Mouse (Mus musculus): ENCODE data around the gene Nudt2. TPM values are rescaled to one million over a fixed set of nuclear protein-coding genes. Genes with fewer than 3 reads are reported as not detected.
A peak's percentile ranks its signal among the peaks of the same experiment; 100 is the strongest.

Gene Nudt2
- total RNA-seq, 2 experiments from 2014 or later: 22.9 to 37.8 TPM

DNA sequence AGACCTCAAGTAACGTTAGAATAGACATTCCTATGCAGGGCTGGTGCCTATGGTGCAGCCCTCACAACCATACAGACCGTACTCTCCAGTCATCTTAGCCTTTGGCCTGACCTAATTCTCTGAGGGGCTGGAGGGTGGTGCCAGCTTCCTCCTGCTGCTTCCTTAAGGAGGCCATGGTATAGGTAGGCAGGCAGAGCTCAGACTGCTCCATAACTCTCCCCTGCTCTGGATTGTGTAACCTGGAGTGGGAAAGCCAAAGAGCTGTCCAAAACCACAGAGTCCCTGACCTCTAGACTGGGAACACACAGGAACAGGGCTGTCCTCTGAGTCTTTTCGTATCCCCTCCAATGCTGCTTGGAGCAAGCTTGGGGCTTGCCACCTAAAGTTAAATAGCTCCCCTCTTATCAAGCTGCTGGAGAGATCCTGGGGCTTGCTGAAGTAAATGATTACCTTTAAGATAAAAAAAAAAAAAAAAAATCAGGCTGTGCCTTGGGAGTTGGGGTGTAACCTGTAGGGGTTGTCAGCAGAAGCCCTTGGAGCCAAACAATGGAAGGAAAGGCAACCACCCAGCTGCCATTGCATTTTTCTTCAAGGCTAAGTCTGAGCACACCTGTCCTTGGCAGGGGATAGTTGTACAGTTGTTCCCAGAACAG is 28.6 kb downstream of the Nudt2 start:
- peak; percentile 49 to 50 for DNase-seq

DNA sequence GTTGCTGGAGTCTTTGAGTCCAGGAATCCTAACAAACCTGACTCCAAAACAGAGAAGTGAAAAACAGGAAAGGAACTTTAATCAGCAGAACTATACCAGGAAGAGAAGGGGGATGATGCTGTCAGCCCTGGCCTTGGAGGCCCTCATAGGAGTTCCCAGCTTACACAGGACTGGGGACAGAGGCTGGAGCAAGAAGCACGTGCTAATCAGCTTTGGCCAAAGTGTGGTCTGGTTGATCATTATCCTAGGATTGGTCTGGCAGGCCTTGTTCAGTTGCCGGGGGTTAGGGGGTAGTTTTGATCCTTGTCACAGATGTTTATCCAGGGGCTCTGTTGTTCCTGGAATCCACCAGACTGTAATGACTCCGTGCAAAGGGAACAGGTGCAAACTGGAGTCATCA is 29.4 kb downstream of the Nudt2 start:
- DNase-seq: no peak

DNA sequence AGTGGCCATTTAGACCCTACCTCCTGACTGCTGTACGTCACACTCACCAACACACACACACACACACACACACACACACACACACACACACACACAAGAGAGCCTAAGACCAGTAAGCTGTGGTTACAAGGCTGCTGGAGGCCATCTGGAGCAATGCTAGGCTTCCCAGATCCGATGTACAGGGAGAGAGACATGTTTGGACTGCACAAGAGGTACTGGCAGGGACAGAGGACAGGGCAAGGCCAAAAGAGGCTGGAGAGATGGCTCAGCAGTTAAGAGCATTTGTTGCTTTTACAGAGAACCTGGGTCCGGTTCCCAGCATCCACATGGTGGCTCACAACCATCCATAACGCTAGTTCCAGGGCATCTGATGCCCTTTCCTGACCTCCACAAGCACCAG is 30.1 kb downstream of the Nudt2 start:
- DNase-seq: no peak

DNA sequence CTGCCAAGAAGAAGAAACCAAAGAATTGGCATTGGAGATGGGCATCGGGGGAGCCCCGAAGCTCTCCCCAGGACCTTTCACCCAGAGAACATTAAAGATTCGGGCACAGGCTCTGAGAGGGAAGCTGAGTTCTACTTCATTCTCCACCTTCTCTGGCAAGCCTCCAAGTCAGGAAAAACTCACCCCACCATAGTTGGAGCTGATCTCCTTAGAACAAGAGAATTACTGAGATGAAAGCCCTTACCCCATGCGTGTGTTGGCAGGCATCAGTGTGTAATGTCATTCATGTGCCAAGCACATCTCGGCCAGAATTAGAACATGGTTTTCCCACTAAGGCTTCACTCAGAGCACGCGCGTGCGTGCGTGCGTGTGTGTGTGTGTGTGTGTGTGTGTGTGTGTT is 30.9 kb downstream of the Nudt2 start:
- peak in 1 of 2 experiments; percentile 17 for DNase-seq

DNA sequence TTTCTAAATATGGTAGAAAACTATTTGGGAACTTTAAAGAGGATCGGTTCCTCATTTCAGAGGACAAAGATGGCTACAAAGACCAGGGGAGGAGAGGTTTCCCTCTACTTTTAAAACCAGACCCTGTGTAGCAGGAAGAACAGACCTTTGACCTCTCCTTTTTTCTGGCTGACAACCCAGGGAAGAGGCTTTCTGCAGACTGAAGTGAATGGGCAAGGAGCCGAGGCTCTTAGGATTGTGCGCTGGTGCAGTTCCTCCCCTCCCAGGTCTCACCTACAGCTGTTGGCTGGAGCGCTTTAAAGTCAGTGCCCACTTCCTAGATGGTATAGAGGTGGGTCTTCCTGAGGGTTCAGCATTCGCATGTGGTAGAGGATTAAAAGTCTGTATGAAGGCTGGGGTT is 32.1 kb downstream of the Nudt2 start:
- no peak for DNase-seq

DNA sequence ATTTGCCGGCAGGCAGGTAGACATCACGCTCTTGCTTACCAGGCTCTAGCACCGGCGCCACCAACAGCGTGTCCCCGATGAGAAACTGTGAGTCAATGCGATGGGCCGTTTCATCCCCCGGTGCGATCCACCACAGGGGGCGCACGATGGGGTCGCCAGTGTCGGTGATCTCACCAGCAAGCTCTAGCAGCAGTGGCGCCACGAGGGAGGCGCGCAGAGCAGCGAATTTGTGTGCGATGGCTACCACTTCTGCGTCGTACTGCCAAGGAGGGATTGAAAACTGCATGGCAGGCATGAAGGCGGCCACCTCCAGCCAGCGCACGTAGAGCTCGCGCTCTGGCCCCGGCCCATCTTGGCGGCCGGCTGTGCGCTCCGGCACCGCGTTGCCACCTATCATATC is 32.6 kb downstream of the Nudt2 start:
- no peak for DNase-seq

DNA sequence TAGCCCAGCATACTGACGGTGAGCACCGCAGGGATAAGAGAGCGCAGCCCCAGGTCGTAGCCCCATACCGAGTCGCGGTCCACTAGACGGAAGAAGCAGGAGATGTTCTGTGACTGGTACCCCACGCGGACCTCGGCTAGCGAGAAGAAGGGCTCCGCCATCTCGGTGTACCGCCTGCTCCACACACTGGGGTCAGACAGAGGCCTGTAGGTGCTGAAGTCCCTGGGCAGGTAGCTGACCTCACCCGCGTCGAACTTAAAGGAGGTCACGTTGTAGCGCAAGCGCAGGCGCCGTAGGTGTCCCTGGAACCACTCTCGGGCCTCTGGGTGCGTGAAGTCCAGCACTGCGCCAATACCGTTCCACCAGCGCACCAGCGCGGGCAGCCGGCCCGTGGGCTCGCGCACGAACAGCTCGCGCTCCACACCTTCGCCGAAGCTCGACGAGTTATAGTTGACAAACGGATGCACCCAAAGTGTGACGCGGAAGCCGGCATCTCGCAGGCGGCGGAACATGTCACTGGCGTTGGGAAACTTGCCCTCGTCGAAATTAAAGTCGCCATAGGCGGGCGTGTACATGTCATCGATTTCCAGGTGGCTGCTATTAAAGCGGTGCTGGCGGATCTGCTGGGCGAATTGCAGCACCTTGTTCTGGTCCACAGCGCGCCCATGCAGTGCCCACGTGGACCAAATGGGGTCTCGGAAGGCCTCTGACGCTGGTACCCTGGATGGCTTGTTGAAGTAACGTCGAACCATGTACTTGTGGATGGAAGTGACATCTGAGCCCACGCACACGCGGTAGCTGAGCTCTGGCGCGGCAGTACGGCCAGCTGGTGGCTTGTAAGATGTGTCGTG is 33.3 kb downstream of the Nudt2 start:
- DNase-seq: no peak

DNA sequence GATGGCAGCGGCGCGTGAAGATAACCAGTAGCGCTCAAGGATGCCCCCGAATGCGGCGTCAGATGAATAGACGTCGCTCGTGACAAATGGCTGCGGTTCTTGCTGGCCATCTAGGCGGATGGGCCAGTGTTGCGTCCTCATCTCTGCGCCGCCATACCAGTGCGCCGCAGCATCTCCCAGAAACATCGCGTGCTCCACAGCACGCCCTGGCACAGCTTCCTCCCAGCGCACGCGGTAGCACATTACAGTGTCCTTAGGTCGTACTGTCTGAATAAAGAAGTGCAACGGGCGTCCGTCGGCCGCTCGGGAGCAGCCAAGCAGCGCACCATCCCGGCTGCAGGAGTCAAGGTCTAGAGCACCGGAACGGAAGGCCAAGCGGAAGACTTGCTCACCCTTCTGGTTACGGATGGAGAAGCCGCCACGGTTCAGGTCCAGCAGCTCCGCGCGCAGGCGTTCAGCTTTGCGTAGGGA is 34.0 kb downstream of the Nudt2 start:
- DNase-seq: peak; percentile 36 to 38

DNA sequence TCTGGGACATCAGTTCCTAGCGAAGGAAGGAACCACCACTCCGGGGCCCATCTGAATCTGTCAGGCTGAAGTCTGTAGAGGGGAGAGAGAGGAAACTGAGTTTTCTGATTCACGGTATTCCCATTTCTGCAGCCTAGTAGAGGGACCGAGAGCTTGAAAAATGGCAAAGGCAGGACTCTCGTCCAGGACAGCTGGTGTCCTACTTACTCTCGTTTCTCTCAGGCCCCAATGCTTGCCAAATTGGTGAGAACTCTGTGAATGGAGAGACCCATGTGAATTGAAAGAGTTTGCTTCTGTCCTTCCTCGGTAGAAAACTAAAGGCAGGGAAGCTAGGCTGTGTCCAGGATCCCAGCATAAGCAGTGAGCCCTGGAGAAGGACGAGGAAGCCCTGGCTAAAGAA is 34.7 kb downstream of the Nudt2 start:
- no peak for DNase-seq

DNA sequence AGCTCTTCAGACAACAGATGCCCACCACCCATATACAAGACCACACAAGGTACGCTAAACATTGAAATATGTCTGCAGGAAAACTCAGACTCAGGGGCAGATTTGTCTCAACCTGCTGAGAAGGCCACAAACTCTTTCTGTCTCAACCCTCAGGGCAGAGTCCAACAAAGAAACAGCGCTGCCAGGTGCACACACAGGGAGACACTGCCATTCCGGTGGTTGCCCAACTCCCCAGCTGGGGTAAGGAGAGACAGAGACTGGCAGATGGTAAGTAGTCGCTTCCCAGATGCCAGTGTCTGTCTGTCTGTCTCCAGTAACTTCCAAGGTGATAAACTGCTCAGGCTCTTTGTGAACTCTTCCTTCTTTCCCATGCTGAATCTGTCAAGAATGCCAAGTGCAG is 35.8 kb downstream of the Nudt2 start:
- no peak for DNase-seq

DNA sequence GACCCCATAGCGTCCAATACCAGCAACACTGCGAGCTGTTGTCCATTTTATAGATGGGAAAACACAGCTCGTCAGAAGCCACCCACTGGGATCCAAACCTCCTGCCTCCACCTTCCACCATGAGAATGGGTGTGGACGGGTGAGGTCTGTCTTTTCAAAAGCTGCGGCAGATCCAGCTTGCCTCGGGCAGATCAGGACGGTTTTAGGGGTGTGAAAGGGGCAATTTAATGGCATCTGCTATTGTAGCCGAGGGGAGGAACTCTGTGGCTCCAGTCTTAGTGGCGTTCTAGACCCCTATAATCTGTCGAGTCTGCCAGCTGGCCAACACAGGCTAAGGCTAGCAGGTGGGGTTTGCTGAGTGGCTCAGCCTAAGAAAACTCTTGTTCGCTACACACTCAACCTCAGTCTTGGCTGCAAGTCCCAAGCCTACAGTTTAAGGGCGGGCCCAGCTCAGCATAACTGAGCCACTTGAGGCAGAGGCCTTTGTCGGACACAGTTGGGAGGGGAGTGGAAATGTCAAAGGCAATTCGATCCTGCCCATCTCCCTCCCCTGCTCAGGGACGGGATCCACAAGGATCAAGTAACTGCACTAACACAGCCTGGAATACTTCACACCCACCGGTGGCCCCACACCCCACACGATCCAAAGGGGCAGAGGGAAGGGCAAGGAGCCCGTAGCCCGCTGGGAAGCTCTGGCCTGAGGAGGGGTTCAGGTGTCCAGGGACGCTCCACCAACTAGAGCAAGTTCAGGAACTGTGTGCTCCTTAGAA is 37.4 kb downstream of the Nudt2 start:
- DNase-seq: peak in 1 of 2 experiments; percentile 31

DNA sequence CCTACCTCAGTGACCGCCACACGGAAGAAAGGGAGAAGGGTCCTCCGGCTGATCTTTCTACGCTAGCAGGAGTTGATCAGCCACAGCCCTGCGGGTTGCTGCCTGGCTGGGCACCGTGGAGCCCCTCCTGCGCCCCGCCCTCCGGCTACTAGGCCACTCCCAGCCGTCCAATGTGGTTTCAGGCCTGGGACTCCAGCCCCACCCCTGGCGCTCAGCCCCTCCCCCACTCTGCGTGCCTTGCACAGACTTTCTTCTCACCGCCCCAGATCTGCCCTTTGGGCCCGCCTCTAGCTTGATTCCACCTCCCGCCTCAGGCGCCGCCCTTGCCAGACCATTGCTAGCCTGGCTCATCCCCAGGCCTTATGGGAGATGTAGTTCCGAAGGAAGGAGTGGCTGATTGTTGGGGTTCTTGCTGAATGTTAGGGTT is 38.0 kb downstream of the Nudt2 start, which contains the start of gene AI464131:
Gene AI464131 (minus strand): TSS at position 91 of the 427 bp plus-strand sequence.
- DNase-seq: peak; percentile 100

DNA sequence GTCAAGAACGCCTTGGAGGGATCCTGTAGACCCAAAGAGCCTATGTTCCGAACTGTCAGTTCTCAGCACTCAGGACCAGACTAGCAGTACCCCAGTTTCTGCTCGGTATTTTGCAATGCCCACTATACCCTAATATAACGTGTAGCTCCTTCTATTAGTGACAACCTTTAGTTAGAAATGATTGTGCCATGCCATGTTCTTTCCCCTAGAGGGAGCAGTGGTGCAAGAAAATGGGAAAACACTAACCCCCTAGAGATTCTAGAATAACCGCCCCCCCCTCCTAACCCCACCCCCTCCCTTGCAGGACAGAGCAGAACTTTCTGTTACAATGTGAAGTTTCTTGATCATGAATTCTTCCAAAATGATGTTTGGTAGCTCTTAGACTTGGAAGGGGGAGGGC is 39.4 kb downstream of the Nudt2 start:
- DNase-seq: no peak

DNA sequence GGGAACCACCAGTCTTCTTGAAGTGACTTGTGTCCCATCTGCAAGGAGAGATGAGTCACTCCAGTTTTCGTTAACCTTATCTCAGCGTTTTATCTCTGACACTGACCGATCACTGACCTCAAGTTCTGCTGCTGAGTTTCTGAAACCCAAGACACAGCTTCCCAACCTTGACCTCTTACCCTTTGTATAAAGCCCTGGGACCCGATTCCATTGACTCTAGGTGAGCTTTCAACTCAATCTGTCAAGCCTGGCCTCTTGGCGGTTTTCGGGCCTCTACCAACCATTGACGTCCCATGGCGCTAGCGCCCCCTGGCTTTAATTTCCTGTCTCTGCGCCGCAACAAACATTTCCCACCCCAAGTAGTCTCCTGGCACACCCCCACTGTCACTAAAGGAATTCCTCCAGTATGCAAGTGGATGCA is 40.2 kb downstream of the Nudt2 start:
- DNase-seq: peak; percentile 41 to 53

DNA sequence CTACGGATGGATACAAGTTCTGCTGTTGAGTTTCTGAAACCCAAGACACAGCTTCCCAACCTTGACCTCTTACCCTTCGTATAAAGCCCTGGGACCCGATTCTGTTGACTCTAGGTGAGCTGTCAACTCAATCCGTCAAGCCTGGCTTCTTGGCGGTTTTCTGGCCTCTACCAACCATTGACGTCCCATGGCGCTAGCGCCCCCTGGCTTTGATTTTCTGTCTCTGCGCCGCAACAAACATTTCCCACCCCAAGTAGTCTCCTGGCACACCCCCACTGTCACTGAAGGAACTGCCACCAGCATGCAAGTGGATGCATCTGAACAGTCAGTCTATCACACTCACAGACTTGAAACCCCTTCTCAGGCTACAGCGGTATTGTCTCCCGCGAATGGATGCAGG is 41.2 kb downstream of the Nudt2 start:
- peak; percentile 72 to 78 for DNase-seq

DNA sequence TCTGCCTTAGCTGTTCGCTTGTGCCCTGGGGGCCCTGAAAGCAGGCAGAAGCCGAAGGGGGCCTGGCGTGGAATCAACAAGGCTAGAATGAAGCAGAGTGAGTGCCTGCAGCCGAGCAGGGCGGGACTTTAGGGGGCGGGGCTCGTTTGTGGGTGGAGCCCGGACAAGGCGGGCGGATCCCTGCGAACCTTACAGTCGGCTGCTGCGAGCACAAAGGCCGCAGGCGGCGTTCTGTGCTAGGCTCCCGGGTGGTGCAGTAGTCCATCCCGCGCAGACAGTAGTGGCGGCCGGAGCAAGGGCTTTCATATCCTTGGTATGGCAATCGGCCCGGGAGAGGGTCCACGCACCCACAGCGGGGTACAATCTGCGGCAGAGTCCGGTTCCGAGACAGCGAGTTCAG is 42.0 kb downstream of the Nudt2 start:
- peak; percentile 94 to 95 for DNase-seq

DNA sequence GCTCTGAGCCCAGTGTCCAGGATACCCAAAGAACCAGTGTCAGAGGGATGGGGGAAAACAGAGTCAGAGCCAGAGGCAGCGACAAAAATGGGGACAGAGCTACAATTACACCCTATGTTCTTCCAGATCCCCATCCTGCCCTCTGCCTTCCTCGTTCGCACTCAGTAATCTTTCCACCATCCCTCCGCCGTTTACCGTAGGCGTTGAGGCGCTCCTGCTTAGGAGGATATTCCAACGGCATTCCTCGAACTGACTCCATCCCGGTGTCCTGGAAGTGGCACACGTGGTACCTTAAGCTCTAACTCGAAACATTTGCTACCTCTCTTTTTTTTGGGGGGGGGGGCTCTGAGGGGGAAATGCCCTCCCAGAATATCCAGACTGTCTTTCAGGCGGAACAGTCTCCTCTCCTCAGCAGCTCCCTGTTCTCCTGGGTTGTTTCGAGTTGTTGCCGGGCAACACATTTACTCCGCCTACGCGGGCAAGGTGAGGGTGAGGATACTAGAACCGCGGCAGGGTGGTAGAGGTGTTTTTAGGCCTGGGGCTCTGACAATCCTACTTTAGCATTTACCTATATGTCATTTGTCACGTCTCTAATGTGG is 42.5 kb downstream of the Nudt2 start:
- no peak for DNase-seq

DNA sequence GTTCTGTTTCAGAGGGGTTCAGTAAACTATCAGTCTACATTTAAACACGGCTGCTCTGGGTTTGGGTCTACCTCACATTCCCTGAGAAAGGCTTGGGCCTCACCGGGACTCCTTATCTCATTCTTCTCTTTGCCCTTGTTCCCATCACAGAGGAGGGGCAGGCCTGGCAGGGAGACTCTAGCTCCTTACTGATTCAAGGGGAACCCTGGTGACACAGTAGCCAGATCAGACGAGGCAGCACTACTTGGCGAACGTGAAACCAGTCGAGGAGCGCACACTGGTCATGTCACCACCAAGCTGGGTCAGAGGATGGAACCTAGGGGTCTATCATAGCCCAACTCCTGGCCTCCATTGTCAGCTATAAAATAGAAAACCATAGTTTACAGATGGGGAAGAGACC is 43.0 kb downstream of the Nudt2 start:
- DNase-seq: no peak

DNA sequence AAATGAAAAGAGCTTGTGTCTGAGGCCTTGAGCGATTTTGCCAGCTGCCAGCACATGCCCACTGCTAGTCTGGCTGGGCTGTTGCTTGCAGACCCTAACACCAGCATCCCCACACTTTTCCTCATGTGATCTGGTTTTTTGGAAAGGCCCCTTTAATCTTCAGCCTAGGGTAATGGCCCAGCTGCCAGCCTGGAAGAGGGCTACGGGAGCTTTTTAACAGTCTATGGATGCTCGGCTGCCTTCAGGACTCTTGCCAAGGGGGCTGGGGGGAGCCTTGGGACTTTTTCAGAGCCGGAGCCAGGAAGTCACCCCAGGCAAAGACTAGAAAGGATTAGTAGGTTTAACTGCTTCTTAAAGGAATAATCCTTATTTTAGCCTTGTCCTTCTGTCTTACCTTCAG is 48.4 kb downstream of the Nudt2 start:
- no peak for DNase-seq

DNA sequence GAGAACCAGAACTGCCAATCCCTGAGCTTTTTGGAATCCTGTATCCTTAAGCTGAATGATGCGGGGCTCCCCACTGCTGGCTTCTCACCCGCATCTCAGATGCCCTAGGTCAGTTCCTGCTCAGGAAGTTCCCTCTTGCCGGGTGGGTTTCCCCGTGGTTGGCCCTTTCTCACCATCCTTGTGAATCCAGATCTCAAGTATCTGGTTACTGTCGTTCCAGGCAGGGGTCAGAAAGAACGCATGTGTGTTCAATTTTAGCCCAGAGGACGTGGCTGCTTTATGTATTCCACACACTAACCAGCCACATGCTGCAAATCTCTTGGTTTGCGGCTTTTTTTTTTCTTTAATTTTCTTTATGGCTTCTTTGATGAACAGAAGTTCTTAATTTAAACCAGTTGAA is 48.8 kb downstream of the Nudt2 start:
- DNase-seq: no peak

DNA sequence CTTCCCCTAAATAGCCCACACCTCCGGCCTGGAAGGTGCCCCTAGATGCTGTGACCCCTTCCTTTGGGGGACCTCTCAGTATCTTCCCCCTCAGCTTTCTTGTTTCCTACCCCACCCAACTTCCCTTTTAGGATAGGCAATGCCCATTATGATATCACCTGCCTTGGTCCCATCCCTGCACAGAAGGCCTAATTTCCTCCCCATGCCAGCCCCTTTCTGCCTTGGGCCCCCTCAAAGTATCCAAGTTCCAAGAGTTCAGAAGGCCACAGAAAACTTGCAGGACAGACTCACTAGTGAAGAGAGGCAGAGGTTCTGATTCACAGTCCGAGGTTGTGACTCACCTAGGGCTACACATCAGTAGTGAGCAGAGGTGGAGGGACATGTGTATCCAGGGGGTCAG is 52.3 kb downstream of the Nudt2 start, which contains the start of gene 1110017D15Rik:
Gene 1110017D15Rik (minus strand): TSS at position 101 of the 400 bp plus-strand sequence.
- no peak for DNase-seq

DNA sequence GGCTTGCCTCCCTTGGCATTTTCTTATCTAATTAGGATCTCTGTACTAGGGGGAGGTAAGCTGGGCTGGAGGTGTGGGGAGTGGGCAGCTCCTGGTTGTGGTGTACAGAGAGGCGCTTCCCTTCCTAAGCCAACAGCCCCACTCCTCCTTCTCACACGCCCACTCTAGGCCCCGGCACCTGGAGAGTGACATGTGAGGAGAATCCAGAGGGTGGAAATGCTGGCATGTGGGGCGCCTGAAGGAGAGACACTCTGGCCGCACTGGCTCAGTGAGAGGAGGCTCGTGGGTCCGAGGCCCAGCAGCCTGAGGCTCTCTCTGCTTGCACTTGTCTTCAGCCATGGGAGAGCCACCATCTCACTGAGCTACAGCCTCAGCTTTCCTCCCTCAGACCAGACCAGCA is 53.4 kb downstream of the Nudt2 start:
- DNase-seq: no peak

Measured in adrenal gland, postnatal 36 days (tissue).